Mouse (Mus musculus) cerebellum, postnatal 10 days (tissue): ENCODE data around the gene Ldb3.

ENCODE experiments used
- DNase-seq, 2 experiments: peaks; one replicate each; pipeline ENCODE4 v3.0.0; 2021; ENCODE audit warnings: mixed read lengths in 2 of 2

Ldb3 gene

GRCm38 (mm10) chr14:34588498-34588897 is at the start of gene Ldb3:
TSS of gene Ldb3 (minus strand) at chr14:34588682.
- DNase-seq, result no peak

DNA sequence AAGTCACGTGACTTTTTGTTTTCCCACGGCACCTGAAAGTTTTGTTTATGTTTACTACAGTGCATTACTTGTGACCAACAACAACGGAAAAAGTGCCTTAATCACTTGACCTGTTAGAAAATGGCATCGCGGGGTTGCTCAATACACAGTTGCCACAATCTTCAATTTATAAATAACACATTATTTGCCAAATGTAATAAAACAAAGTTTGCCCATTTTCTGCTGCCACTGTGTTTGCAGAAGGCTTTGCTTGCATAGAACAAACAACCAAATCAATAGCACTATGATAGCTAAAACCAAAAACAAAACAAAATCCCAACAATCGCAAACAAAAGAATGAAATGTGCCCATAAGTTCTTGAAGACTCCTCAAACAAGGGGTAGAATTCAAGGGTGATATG is 47.2 kb upstream of the Ldb3 start:
- DNase-seq, result no peak

DNA sequence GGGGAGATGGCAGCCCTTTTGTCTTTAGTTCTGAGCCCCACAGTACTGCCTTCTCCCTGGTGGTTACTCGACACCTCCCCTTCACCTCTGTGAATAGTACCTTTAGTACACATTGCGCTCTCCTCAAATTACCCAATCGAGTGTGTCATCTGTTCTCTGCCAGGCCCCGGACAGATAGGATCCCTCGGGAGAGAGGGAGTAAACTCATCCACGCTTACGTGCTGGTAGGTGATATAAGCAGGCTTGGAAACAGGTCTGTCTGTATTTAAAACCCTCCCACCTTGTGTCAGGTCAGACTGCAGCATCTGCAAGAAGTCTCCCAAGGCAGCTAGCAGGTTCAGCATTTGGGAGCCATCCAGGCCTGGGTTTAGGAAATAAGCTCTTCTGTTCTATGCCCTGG is 46.7 kb upstream of the Ldb3 start:
- no peak for DNase-seq

DNA sequence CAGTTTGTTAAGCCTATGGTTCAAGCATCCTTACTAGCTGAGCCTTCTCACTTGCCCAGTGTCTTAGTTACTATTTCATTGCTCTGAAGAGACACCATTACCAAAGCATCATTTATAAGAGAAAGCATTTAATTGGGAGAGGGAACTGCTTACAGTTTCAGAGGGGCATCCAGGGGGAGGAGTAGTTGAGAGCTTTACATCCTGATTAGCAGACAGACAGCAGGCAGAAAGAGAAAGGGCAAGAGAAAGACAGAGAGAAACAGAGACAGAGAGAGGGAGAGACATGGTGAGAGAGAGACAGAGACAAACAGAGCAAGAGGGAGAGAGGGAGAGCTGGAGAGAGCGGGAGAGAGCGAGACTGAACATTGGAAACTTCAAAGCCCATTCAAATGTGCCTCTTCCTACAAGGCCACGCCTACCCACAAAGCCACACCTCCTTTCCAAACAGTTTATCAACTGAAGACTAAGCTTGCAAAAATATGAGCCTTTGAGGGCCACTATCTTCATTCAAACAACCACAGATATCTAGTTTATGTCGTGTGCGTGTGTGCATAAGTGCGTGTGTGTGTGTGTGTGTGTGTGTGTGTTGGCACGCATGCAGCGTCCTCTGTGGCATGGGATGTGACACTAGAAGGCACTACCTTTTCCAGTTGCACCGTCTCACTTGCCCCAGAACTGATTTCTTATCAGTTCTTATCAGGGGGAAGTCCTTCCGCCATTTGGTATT is 44.4 kb upstream of the Ldb3 start:
- no peak for DNase-seq

DNA sequence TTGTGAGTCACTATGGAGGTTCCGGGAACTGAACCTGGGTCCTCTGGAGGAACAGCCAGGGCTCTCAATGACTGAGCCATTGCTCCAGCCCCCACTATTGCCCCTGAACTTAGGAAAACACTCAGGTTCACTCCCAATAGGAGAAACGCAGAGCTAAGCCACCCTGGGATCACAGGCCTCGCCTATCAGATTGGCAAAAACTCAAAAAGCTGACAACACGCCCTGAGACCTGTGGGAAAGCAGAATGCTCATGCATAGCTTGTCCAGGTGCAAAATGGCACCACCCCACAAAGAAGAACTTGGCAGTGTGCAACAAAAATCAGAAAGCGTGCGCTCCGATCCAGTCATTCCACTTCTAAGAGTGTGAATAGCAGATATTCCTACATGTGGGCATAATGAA is 38.3 kb upstream of the Ldb3 start:
- no peak for DNase-seq

DNA sequence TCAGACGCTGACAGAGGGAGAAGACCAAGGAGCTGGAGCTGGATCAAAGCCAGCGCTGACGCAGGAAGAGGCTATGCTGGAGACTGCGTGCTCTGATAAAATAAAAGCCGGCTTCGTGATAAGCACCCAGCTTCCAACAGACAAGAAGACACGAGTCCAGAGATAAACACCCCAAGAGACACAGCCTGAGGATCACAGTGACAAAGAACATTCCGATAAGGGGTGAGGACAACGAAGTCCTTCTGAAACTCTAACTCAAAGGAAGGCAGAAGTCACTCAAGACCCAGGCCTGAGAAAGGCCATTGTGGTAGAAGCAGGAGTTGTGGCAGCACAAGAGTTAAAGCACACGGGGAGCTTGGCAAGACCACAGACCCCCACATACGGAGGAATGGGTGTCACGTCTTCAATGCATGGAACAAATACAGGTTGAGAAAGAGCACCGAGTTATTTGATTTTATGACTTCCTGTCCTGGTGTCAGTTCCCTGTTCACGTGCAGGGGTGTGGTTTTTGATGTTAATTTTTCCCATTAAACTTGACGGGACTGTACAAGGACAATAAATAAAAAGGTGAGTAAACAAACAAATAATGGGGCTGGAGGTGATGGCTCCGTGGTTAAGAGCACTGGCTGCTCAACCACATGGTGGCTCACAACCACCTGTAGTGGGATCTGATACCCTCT is 35.2 kb upstream of the Ldb3 start:
- DNase-seq, result no peak

DNA sequence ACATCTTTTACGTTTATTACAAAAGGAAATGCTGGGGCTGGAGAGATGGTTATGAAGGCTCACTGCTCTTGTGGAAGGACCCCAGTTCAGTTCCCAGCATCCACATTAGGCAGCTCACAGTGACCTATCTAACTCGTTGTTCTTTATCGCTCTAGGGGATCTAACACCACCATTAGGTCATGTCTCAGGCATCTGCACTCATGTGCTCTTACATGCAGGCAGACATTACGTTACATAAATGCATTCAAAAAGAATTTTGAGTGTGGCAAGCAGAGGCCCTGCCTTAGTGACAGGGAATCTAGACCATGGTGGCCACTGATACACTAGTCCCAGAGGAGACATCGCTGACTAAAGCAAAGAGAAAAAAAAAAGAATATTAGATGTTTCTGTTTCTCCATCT is 34.6 kb upstream of the Ldb3 start:
- no peak for DNase-seq

DNA sequence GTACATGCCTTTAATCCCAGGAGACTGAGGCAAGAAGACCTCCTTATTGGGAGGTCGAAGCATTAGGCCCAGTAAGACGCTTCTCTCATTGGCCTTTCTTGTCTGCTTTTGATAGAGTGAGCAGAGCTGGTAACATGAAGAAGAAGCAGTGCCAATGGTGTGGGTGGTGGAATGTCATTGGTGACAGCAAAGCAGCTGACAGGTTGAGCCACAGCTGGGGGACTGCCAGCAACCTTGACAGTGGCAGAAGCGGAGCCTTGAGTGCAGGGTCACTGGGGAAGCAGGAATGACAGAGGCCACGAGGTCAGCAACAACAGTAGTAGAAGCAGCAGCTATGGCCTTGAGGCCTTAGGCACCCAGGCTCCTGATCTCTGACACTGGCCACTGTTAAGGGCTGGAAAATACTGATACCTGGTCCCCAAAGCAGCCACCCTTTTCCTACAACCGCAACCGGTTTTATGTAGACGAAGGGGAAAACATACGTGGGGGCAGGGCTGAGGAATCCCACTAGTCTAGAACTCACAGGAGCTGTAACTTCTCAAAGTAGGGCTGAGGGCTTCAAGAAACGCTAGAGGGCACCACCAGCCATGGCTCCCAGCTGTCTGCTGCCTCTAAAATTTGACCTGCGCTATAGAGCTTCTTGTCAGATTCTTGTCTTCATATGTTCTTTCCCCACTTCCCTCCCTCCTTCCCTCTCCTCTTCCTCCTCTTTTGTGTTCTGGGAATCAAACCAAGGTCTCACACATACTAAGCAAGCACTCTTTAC is 32.3 kb upstream of the Ldb3 start:
- DNase-seq, result peak; percentile 52 to 60

GRCm38 (mm10) chr14:34618808-34619207 is 30.3 kb upstream of the Ldb3 start:
- no peak for DNase-seq

DNA sequence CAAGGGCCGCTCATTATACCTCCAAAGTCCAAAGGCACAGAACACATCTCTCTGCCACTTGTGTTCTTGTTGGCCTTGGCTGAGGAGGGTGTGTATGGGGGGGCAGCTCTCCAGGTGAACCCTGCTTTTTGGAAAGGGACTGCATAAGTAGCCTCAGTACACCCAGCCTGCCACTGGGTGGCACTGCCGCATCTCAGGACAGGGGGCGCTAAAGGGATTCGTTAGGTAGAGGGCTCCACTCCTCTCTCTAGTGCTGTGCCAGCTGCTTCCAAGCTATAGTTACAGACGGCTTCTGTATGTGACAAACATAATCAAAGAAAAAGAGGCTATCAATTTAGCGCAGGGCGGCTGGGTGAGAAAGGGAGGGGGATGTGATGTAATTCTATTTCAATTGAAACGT is 28.3 kb upstream of the Ldb3 start:
- peak; percentile 93 to 94 for DNase-seq

DNA sequence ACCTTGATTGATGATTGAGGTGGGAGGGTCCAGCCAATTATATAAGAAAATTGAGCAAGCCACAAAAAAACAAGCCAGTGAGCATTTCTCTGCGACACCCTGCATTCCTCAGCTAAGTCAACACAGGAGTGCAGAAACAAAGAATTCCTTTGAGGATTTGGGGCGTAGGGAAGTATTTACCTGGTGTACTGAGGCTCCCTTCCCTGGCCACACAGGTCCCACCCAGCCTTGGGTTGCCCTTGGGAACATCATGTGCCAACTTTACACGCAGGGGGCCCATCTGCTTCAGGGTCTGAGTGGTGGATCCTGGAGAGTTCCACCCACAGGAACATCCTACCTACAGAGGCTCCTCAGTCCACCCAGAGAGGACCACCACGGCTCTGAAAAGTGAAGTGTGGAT is 27.1 kb upstream of the Ldb3 start:
- no peak for DNase-seq

DNA sequence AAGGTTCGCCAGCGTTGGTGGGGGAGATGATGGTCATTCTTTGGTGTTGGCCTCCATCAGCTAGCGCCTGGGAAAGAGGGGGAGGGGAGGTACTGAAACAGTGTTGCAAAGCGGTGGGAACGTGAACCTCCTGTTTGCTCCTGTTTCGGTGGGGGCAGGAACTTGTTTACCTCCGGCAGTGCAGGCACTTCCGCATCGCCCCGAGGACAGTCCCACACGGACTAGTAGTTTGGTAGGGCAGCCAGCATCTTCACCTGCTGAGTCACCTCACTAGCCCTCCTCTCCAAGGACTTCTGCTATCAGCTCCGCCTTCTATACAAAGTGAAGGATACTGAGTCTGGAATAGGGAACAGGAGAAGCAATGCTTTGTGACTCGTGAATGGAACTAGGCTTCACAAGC is 26.6 kb upstream of the Ldb3 start:
- DNase-seq, result no peak

GRCm38 (mm10) chr14:34614551-34614950 is 26.1 kb upstream of the Ldb3 start:
- no peak for DNase-seq

DNA sequence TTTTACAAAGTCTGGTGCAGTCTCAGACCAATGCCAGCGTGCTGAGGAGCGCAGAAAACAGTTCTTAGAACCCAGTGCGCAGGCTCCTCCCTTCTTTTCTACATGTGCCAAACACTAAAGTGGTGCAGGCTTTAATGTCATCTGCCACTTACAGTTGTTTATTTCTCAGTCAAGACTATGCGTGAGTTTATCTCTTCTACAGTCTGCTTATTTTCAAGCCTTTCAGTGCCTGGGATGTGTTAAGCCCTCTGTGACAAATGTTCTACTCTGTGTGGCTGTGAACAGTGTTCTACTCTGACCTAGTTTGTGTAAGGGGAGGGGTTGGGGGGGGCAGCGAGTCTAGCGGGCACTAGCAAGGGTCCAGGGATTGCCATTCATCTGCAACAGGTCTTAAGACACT is 25.0 kb upstream of the Ldb3 start:
- DNase-seq, result no peak

- DNase-seq, result peak; percentile 46 to 52
Measured at GRCm38 (mm10) chr14:34612222-34612621, 23.7 kb upstream of the Ldb3 start.

- no peak for DNase-seq
Measured at GRCm38 (mm10) chr14:34611591-34611990, 23.1 kb upstream of the Ldb3 start.

DNA sequence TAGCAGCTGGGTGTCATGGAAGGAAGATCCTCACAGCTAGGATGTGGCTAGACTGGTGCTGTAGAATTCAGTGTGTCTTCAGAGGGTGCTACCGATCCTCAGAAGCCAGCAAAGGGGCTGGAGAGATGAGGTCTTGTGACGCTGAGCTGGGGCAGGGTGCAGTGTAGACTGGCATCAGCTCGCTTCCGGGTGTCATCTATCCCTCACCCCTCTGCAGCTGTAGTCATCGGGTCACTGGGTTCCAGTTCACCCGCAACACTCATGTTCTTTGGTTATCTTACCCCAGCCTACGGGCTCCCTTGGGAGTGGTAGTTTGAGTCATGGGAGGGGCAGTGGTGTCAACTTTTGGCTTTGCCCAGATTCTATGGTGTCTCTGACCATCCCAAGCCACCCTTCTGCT is 13.4 kb upstream of the Ldb3 start:
- DNase-seq, result no peak

- DNase-seq, result no peak
Measured at GRCm38 (mm10) chr14:34599941-34600340, 11.5 kb upstream of the Ldb3 start, which contains the start of gene Opn4. TSS of gene Opn4 (minus strand) at chr14:34600142.

DNA sequence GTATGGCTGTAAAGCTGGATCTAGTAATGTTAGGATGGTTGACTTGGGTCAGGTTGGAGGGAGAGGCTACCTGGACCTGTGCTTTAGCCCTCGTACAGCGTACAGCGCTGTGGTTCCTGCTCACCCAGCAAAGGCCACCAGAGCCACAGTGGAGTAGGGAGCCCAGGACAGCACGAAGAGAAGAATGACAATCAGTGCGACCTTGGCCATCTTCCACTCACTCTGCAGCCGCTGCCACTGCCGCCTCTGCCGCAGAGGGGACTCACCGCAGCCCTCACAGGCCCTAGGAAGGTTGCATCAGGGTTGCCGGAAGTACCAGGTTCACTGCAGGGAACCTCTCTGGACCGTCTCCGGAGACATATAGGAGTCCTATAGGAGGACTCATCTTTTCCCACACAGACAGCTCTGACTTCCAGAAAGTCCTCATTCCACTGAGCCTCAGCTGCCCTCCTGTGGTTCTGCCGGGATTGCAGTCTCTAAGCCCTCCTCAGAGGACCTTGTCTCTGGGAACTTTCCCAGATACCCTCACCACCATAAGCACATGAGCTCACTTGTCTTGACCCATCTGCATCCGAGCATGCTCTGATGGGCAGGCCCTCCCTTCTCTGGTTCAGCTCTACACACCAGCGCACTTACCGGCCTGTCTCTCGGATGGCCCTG is 7.2 kb upstream of the Ldb3 start:
- no peak for DNase-seq

DNA sequence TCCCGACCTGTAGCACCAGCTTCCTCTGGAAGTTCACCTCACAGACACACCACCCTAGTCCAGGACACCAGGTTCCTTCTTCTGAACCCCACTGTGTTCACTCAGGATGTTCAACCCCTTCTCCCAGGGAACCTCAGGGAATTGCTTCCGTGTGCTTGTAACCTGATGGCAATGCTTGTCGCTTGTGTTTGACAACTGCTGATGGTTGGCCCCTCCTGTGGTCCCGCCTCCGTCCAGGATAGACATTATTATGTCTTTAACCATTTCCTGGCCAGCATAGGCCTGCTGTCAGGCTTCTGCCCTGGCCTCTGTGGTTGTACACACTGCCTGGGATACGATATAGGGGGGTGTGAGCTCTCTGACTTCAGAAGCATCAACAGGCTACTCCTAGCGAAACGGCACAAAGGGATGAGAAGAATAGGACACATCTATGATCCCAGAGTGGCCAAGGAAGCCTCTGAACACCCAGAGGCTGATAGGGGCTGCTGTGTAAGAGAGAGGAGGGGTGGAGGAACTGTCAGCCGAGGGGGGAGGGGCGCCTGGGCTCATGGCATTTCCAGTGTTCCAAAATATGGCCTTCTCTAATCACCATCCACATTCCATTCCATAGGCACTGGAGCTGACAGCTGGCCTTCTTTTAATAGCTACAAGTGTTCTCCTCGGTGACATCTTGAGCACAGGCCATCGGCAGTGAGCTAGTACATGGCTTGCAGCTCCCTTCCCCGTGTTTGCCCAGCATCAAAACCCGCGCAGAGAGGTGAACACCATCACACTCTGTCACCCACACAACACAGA is 3.5 kb upstream of the Ldb3 start:
- no peak for DNase-seq

- no peak for DNase-seq
Measured at GRCm38 (mm10) chr14:34590743-34591675, 2.5 kb upstream of the Ldb3 start.
